Mouse (Mus musculus) liver, postnatal 0 days (tissue): ENCODE results near the gene Avil.

Experiments
- CTCF ChIP-seq: sonication (generic); IDR thresholded peaks from 2 replicates; pipeline ENCODE4 v1.5.1; 2016; ENCODE audit warnings: antibody characterized with exemption, low read depth
- EP300 ChIP-seq: IDR thresholded peaks from 2 replicates; pipeline ENCODE4 v1.6.1; 2016; ENCODE audit warnings: antibody characterized with exemption, low read depth, mild to moderate bottlenecking

DNA sequence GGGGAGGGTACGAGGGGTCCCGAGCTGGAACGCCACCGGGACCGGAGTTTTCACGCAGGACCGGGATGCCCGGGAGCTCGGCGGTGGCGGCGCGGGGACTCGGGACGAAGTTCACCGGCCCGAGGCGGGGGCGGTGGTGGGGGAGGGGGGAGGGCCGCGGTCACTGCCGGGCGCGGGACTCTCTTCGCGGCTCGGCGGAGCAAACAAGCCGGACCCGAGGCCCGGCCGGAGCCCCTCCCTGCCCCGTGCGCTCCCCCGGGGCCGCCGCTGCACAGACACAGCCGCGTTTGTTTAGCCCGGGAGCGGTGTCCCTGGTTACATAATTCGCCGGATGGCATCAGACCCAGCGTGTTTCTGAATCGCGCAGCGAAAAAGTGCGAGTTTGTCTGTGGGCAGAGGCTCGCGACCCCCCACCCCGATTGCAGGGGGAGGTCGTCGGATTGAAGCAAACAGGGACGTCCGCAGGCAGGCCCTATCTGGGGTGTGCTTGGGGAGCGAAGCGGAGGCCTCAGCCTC, 20.8 kb upstream of the Avil start:
- TF ChIP-seq CTCF (no peak), EP300 (no peak)
